Mouse (Mus musculus) embryonic fibroblast, embryonic 13.5 days (primary cell): ENCODE data around the gene Ces1g.

Source experiments
- CTCF ChIP-seq: IDR thresholded peaks from 2 replicates; pipeline ENCODE4 v1.5.1; 2011; ENCODE audit warnings: mild to moderate bottlenecking, control low read depth, low read length, moderate library complexity, borderline replicate concordance; ENCODE audit not compliant: insufficient read depth
- POLR2A ChIP-seq: IDR thresholded peaks from 2 replicates; pipeline ENCODE4 v1.6.1; 2011; ENCODE audit warnings: low read depth, mild to moderate bottlenecking, control low read depth, low read length, moderate library complexity

DNA sequence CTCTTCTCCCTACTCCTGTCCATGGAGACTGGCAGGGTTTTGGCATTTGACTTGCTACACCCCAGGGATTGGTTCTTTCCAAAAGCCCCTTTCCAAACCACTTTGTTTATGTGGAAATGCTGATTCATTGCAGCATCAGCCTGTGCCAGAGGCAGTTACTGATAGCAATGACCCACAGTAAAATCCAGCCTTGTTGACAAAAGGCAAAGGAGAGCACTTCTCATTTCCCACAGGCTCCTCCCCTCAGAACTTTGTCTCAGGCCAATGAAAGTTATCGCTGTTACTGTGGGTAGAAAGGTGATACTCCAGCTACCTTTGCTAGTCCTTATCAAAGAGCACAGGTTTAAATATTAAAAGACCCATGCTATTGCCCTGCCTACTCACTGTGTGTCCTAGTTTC lies 4.4 kb downstream of the Ces1g start:
- TF ChIP-seq CTCF: no peak
- TF ChIP-seq POLR2A: no peak
